Mouse (Mus musculus): Measurements from ENCODE around the gene Klhl33.

- TF ChIP-seq EP300 (optimal IDR thresholded peaks at IDR 0.05) (no peak), CTCF (IDR thresholded peaks at IDR 0.05; ENCODE audit: low read depth) (no peak)
Measured at GRCm38 (mm10) chr14:50930377-50930753, 33.1 kb upstream of the Klhl33 start.

Measured in stomach, postnatal 0 days (tissue).